23 mouse cellular contexts compared by ENCODE assay signal in genomic region chr5:136957250-136957649, GRCm38 (mm10). TPM values are rescaled to one million over a fixed set of nuclear protein-coding genes. Genes with fewer than 3 reads are reported as not detected.
DNase-seq lines count a peak whose midpoint lies in the region.
"Had no signal": no experiment of that assay in that cellular context is flagged by ENCODE, and none has a peak within 500 bp of the region (broad histone marks: within the 10 kb centered on the region; RNA-seq: fewer than 3 reads in every experiment).

No protein-coding gene starts in this region.

- DNase-seq in cerebellum, adult 11-12 months = peak; percentile 13
- no peak for DNase-seq in cerebellum, postnatal 4 days (ENCODE audit: low spot score in 2 of 2)
- peak; percentile 26 to 60 for DNase-seq in lung, adult 18-20 months
- no peak for DNase-seq in lung, postnatal 36 days
- DNase-seq in urinary bladder, postnatal 14 days (ENCODE audit: low spot score) = peak; percentile 12
- no peak for DNase-seq in urinary bladder, postnatal 25 days (ENCODE audit: low spot score)
- DNase-seq in layer of hippocampus, postnatal 25 days (ENCODE audit: extremely low spot score in 1 of 2, low spot score in 1 of 2) = no peak
- no peak for DNase-seq in forebrain, embryonic 10.5 days (ENCODE audit: extremely low spot score, low spot score)
- DNase-seq: adrenal gland, postnatal 10 days; B cell, adult 2 months; cerebellum, adult 18-20 months; cerebellum, postnatal 10 days; embryo, embryonic 11 days; gastrocnemius, postnatal 10 days; heart, adult 2 months; heart, postnatal 14 days had no signal

- peaks cover 33% of the 10 kb centered on the region for H3K4me1 ChIP-seq in forebrain, embryonic 10.5 days

- peaks cover 51% of the 10 kb centered on the region for H3K36me3 ChIP-seq in forebrain, embryonic 10.5 days (replicated peaks)
- H3K36me3 ChIP-seq: heart, embryonic 15.5 days had no signal

- no peaks in the 10 kb centered on the region for H3K9me3 ChIP-seq in forebrain, embryonic 10.5 days
- H3K9me3 ChIP-seq: embryonic facial prominence, embryonic 15.5 days; G1E; heart, embryonic 15.5 days; hindbrain, embryonic 10.5 days had no signal

- no peaks in the 10 kb centered on the region for H3K27me3 ChIP-seq in forebrain, embryonic 10.5 days (ENCODE audit: poor library complexity, severe bottlenecking)
- H3K27me3 ChIP-seq: embryonic facial prominence, embryonic 15.5 days; heart, embryonic 15.5 days had no signal

- H3K27ac ChIP-seq in forebrain, embryonic 10.5 days = no peak overlapping the region
- H3K27ac ChIP-seq: embryonic facial prominence, embryonic 15.5 days; heart, adult 2 months; heart, embryonic 15.5 days; hindbrain, embryonic 10.5 days; hindbrain, embryonic 14.5 days had no signal

- no peak overlapping the region for H3K4me3 ChIP-seq in forebrain, embryonic 10.5 days
- H3K4me3 ChIP-seq: embryonic facial prominence, embryonic 15.5 days; erythroblast, embryonic 14.5 days; heart, adult 2 months; heart, embryonic 15.5 days; hindbrain, embryonic 10.5 days had no signal

- WGBS in forebrain, embryonic 10.5 days = 90% methylated on average over 1 of the region's 1 CpGs

RNA-seq across cellular contexts. Expression of gene Fis1, which starts 4.2 kb away (rescaled TPM):
- 100 to 1,000 TPM; 226 to 262 TPM for total RNA-seq in layer of hippocampus, postnatal 25 days (2021)
- 243 and 263 TPM in 2 replicates for polyA plus RNA-seq in forebrain, embryonic 10.5 days (2016; fragmentation: Nextera tagmentation; extraction: Ambion mirVana)

RNA-seq across cellular contexts. Expression of gene Cldn15, which starts 9.2 kb away (rescaled TPM):
- total RNA-seq in layer of hippocampus, postnatal 25 days (2021) = under 1 TPM; 0.15 to 0.26 TPM
- polyA plus RNA-seq in forebrain, embryonic 10.5 days (2016; fragmentation: Nextera tagmentation; extraction: Ambion mirVana) = 0.35 and 0.52 TPM in 2 replicates
- polyA plus RNA-seq: forebrain, embryonic 11.5 days had no signal

RNA-seq across cellular contexts. Expression of gene Plod3, which starts 29.6 kb away (rescaled TPM):
- total RNA-seq in layer of hippocampus, postnatal 25 days (2021) = 10 to 100 TPM; 35.0 to 39.8 TPM
- 35.7 and 40.7 TPM in 2 replicates for polyA plus RNA-seq in forebrain, embryonic 10.5 days (2016; fragmentation: Nextera tagmentation; extraction: Ambion mirVana)

RNA-seq across cellular contexts. Expression of gene Znhit1, which starts 30.6 kb away (rescaled TPM):
- 10 to 100 TPM; 75.4 to 90.7 TPM for total RNA-seq in layer of hippocampus, postnatal 25 days (2021)
- polyA plus RNA-seq in forebrain, embryonic 10.5 days (2016; fragmentation: Nextera tagmentation; extraction: Ambion mirVana) = 102 and 107 TPM in 2 replicates

RNA-seq across cellular contexts. Expression of gene Ift22, which starts 49.3 kb away (rescaled TPM):
- total RNA-seq in layer of hippocampus, postnatal 25 days (2021) = 10 to 100 TPM; 82.1 to 84.3 TPM
- 107 and 113 TPM in 2 replicates for polyA plus RNA-seq in forebrain, embryonic 10.5 days (2016; fragmentation: Nextera tagmentation; extraction: Ambion mirVana)

Comparison
In these comparisons a context has a peak if more than half of its experiments do, and no peak if none do; other contexts are left out.
1. DNase-seq: peak in cerebellum, adult 11-12 months (single experiment), lung, adult 18-20 months (2 of 2) and urinary bladder, postnatal 14 days (single experiment); none in cerebellum, postnatal 4 days (0 of 2), lung, postnatal 36 days (single experiment), urinary bladder, postnatal 25 days (single experiment), layer of hippocampus, postnatal 25 days (0 of 2) and forebrain, embryonic 10.5 days (single experiment).